Mouse (Mus musculus): Measurements from ENCODE around the gene 9430038I01Rik. TPM values are rescaled to one million over a fixed set of nuclear protein-coding genes. Genes with fewer than 3 reads are reported as not detected.

Gene 9430038I01Rik
- polyA plus RNA-seq, 1 experiment from 2014 or later, result 23.1 TPM

DNA sequence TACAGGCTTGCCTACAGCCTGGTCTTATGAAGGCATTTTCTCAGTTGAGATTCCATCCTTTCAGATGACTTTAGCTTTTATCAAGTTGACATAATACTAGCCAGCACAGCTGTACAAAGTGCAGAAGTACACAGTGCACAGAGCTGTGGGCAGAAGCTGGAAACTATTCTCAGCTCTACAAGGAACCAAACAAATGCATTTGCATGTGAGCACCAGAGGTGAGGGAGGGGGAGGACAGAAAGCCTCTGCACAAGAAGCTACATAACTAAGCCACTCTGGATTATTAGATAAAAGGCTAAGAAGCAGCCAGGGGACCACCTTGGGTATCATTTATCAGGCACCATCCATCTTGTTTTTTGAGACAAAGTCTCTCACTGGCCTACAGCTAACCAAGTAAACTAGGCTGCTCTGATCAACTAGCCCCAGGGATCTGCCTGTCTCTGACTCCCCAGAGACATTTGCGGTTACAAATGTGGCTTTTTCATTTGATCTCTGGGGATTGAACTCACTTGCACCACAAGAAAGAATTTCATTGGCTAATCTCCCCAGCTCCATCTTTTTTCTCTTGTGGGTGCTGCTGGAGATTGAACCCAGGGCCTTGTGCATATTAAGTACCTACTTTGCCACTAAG is 3.0 kb downstream of the 9430038I01Rik start:
- no peak for TF ChIP-seq CTCF (IDR thresholded peaks at IDR 0.05; ENCODE audit: low read depth)
- H3K36me3 ChIP-seq (ENCODE audit: insufficient read depth, low read length), result no peaks in the 10 kb centered on the region
- H3K27me3 ChIP-seq (ENCODE audit: insufficient read depth, low read length), result no peaks in the 10 kb centered on the region
- no peaks in the 10 kb centered on the region for H3K4me1 ChIP-seq (replicated peaks; ENCODE audit: insufficient read depth, low read length)
- H3K9me3 ChIP-seq (replicated peaks; ENCODE audit: low read length), result no peaks in the 10 kb centered on the region
- H3K9ac ChIP-seq (ENCODE audit: low read depth, low read length), result no peak overlapping the region
- 96% methylated on average over 1 of the region's 1 CpGs for WGBS
- DNase-seq (ENCODE audit: low spot score) (no peak), ATAC-seq (replicated peaks; ENCODE audit: low FRiP score, low read depth) (no peak)
- no peak overlapping the region for H3K4me2 ChIP-seq (ENCODE audit: low read length)
- H3K27ac ChIP-seq, result no peak overlapping the region
- H3K4me3 ChIP-seq (replicated peaks; ENCODE audit: low read depth, low read length), result no peak overlapping the region

DNA sequence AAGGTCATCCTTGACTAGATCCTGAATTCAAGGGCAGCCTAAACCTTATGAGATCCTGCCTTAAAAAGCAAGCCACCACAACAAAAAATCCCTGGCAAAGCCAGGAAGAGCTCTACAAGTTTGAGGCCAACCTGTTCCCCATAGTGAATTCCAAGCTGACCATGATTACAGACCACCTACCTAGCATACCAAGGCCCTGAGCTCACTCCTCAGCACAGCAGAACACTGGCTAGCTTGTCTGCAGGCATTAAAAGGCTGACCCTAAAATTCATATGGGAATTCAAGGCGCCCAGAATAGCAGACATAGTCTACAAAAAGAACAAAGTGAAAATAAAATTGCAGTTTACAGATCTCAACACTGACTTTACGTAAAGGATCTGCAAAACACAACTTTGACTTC is 6.4 kb downstream of the 9430038I01Rik start:
- no peak overlapping the region for H3K9ac ChIP-seq (ENCODE audit: low read depth, low read length)
- no peak overlapping the region for H3K27ac ChIP-seq
- H3K36me3 ChIP-seq (ENCODE audit: insufficient read depth, low read length), result no peaks in the 10 kb centered on the region
- DNase-seq (ENCODE audit: low spot score), result no peak
- H3K27me3 ChIP-seq (ENCODE audit: insufficient read depth, low read length), result no peaks in the 10 kb centered on the region
- 79% methylated on average over 2 of the region's 2 CpGs for WGBS
- ATAC-seq (replicated peaks; ENCODE audit: low FRiP score, low read depth), result no peak
- no peaks in the 10 kb centered on the region for H3K9me3 ChIP-seq (replicated peaks; ENCODE audit: low read length)
- no peaks in the 10 kb centered on the region for H3K4me1 ChIP-seq (replicated peaks; ENCODE audit: insufficient read depth, low read length)
- no peak overlapping the region for H3K4me3 ChIP-seq (replicated peaks; ENCODE audit: low read depth, low read length)
- no peak for TF ChIP-seq CTCF (IDR thresholded peaks at IDR 0.05; ENCODE audit: low read depth)
- H3K4me2 ChIP-seq (ENCODE audit: low read length), result no peak overlapping the region

DNA sequence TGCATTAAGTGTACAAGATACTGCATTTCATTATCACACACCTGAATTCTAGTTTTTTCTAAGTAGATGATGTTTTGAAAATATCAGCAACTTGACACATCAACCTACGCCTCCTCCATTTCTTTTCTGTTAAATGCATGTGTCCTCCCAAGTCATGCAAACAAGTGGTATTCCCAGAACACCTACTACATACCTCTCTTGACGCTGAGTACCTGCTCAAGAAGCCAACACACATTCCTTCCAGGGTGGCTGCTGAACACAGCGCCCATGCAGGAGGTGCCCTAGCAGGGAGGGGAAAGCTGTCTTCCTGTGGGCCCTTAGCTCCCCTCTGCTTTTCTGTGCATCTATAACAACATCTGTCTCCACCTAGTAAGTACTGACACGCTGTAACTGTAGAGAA is 11.6 kb downstream of the 9430038I01Rik start:
- WGBS, result 84% methylated on average over 4 of the region's 4 CpGs
- no peak overlapping the region for H3K27ac ChIP-seq
- ATAC-seq (replicated peaks; ENCODE audit: low FRiP score, low read depth) (no peak), DNase-seq (ENCODE audit: low spot score) (no peak)
- H3K27me3 ChIP-seq (ENCODE audit: insufficient read depth, low read length), result no peaks in the 10 kb centered on the region
- H3K4me1 ChIP-seq (replicated peaks; ENCODE audit: insufficient read depth, low read length), result no peaks in the 10 kb centered on the region
- H3K9me3 ChIP-seq (replicated peaks; ENCODE audit: low read length), result no peaks in the 10 kb centered on the region
- no peak overlapping the region for H3K9ac ChIP-seq (ENCODE audit: low read depth, low read length)
- no peak overlapping the region for H3K4me2 ChIP-seq (ENCODE audit: low read length)
- H3K4me3 ChIP-seq (replicated peaks; ENCODE audit: low read depth, low read length), result no peak overlapping the region
- no peaks in the 10 kb centered on the region for H3K36me3 ChIP-seq (ENCODE audit: insufficient read depth, low read length)
- TF ChIP-seq CTCF (IDR thresholded peaks at IDR 0.05; ENCODE audit: low read depth), result no peak

DNA sequence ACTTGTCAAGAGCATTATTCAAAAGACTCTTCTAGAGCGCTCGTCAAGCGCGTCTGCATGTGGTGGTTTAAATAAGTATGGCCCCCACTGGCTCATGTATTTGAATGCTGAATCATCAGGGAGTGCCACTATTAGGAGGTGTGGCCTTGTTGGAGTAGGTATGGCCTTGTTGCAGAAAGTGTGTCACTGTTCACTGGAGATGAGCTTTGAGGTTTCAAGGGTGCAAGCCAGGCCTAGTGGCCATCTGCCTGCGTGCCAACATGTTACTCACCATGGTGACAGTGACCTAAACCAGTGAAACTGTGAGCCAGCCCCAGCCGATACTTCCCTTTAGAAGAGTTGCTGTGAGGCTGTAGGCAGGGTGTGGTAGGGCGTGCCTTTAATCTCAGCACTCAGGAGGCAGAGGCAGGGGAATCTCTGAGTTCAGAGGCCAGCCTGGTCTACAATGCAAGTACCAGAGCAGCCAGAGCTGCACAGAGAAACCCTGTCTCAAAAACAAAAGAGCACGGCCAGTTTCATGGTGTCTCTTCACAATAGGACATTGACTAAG is 13.1 kb downstream of the 9430038I01Rik start:
- no peaks in the 10 kb centered on the region for H3K27me3 ChIP-seq (ENCODE audit: insufficient read depth, low read length)
- H3K9ac ChIP-seq (ENCODE audit: low read depth, low read length), result no peak overlapping the region
- no peaks in the 10 kb centered on the region for H3K9me3 ChIP-seq (replicated peaks; ENCODE audit: low read length)
- no peak overlapping the region for H3K27ac ChIP-seq
- ATAC-seq (replicated peaks; ENCODE audit: low FRiP score, low read depth) (no peak), DNase-seq (ENCODE audit: low spot score) (no peak)
- H3K36me3 ChIP-seq (ENCODE audit: insufficient read depth, low read length), result no peaks in the 10 kb centered on the region
- no peak overlapping the region for H3K4me3 ChIP-seq (replicated peaks; ENCODE audit: low read depth, low read length)
- TF ChIP-seq CTCF (IDR thresholded peaks at IDR 0.05; ENCODE audit: low read depth), result no peak
- H3K4me2 ChIP-seq (ENCODE audit: low read length), result no peak overlapping the region
- WGBS, result 95% methylated on average over 8 of the region's 8 CpGs
- no peaks in the 10 kb centered on the region for H3K4me1 ChIP-seq (replicated peaks; ENCODE audit: insufficient read depth, low read length)

DNA sequence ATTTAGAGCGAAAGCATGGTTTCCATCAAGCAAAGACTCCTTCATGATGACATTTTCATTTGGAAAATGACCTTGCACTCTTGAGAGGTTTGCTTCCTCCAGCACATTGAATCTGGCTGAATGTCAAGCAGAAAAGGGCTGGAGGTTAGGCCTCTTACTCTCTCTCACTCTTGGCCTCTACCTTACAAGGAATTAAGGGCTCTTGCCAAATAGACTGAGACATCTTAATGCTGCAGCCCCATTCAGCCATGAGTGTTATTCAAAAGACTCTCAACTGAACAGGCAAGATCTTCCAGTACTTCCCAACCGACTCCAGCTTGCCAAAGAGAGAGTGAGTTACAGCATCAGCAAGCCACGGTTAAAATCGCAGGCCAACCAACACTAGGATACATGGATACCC is 15.1 kb downstream of the 9430038I01Rik start:
- Histone ChIP-seq H3K4me1 (replicated peaks; ENCODE audit: insufficient read depth, low read length) (no peaks in the 10 kb centered on the region), H3K36me3 (ENCODE audit: insufficient read depth, low read length) (no peaks in the 10 kb centered on the region), H3K9ac (ENCODE audit: low read depth, low read length) (no peak overlapping the region), H3K4me3 (replicated peaks; ENCODE audit: low read depth, low read length) (no peak overlapping the region), H3K4me2 (ENCODE audit: low read length) (no peak overlapping the region), H3K9me3 (replicated peaks; ENCODE audit: low read length) (no peaks in the 10 kb centered on the region), H3K27me3 (ENCODE audit: insufficient read depth, low read length) (no peaks in the 10 kb centered on the region), H3K27ac (no peak overlapping the region)
- DNase-seq (ENCODE audit: low spot score), result peak; percentile 33
- 74% methylated on average over 4 of the region's 4 CpGs for WGBS
- no peak for ATAC-seq (replicated peaks; ENCODE audit: low FRiP score, low read depth)
- TF ChIP-seq CTCF (IDR thresholded peaks at IDR 0.05; ENCODE audit: low read depth), result no peak

DNA sequence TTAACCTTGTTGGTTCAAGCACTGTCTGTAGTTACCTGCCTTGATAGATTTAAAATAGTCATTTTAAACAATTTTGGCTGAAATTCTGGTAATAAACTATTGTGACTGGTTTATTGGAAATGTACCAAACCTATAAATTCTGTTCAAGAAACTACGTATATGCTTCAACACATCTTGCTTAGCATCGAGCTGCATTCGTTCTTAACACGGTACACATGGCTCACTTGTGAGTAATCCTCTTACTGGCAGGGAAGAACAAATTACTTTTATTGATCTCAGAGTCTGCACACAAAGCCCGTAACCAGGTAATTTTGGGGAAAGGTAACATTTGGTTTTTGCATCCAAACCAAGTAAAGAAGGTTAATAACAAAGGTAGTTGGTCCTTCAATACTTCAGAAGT is 22.7 kb downstream of the 9430038I01Rik start:
- H3K36me3 ChIP-seq (ENCODE audit: insufficient read depth, low read length), result no peaks in the 10 kb centered on the region
- H3K9ac ChIP-seq (ENCODE audit: low read depth, low read length), result no peak overlapping the region
- no peak for DNase-seq (ENCODE audit: low spot score)
- ATAC-seq (replicated peaks; ENCODE audit: low FRiP score, low read depth), result no peak
- H3K4me1 ChIP-seq (replicated peaks; ENCODE audit: insufficient read depth, low read length), result no peaks in the 10 kb centered on the region
- no peak overlapping the region for H3K27ac ChIP-seq
- H3K9me3 ChIP-seq (replicated peaks; ENCODE audit: low read length), result no peaks in the 10 kb centered on the region
- no peaks in the 10 kb centered on the region for H3K27me3 ChIP-seq (ENCODE audit: insufficient read depth, low read length)
- no peak overlapping the region for H3K4me2 ChIP-seq (ENCODE audit: low read length)
- no peak for TF ChIP-seq CTCF (IDR thresholded peaks at IDR 0.05; ENCODE audit: low read depth)
- H3K4me3 ChIP-seq (replicated peaks; ENCODE audit: low read depth, low read length), result no peak overlapping the region
- 69% methylated on average over 5 of the region's 5 CpGs for WGBS

DNA sequence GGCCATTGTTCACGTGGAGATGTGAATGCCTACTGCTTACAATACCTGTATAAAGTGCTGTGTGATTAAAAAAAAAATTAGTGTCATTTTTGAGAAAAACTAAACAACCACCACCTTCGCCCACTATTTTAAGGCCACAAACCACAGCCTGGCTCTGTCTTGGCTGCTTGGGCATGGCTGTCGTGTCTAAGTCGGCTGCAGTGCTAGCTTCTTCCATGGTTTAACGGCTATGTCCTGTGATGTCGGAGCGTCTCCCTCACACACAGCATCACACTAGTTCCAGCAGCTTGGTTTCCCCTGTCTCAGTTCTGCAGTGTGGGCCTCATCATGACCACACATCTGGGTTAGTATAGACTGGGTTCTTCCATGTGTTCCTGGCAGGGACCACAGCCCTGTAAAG is 35.6 kb downstream of the 9430038I01Rik start:
- Histone ChIP-seq H3K4me1 (replicated peaks; ENCODE audit: insufficient read depth, low read length) (no peaks in the 10 kb centered on the region), H3K4me2 (ENCODE audit: low read length) (no peak overlapping the region), H3K27me3 (ENCODE audit: insufficient read depth, low read length) (no peaks in the 10 kb centered on the region), H3K9ac (ENCODE audit: low read depth, low read length) (no peak overlapping the region), H3K4me3 (replicated peaks; ENCODE audit: low read depth, low read length) (no peak overlapping the region), H3K27ac (no peak overlapping the region), H3K36me3 (ENCODE audit: insufficient read depth, low read length) (no peaks in the 10 kb centered on the region), H3K9me3 (replicated peaks; ENCODE audit: low read length) (no peaks in the 10 kb centered on the region)
- 93% methylated on average over 7 of the region's 7 CpGs for WGBS
- ATAC-seq (replicated peaks; ENCODE audit: low FRiP score, low read depth) (no peak), DNase-seq (ENCODE audit: low spot score) (no peak)
- TF ChIP-seq CTCF (IDR thresholded peaks at IDR 0.05; ENCODE audit: low read depth), result no peak

Data from kidney, postnatal 0 days (tissue).